Mouse (Mus musculus) leukemia stem cell, adult 10-12 weeks (primary cell): Measurements from ENCODE around the gene Adamts18. TPM values are rescaled to one million over a fixed set of nuclear protein-coding genes. Genes with fewer than 3 reads are reported as not detected.

ENCODE experiments used
- polyA plus RNA-seq: library from polyadenylated mRNA; stranded (reverse); fragments of >175 nt; gene quantifications from 2 replicates; pipeline ENCODE4 v1.2.3, GENCODE M21; 2012; ENCODE audit warnings: low replicate concordance

Gene Adamts18
- not detected in 2 replicates for polyA plus RNA-seq

GRCm38 (mm10) chr8:113848653-113849135 lies at the start of gene Adamts18:
Adamts18 (minus strand) TSS chr8:113848738.

Other genes starting within 250 kb of the Adamts18 start
- 3.8 and 12.3 TPM in 2 replicates for gene Mon1b, start 213.2 kb downstream of the Adamts18 start, polyA plus RNA-seq
- gene Syce1l, start 205.5 kb downstream of the Adamts18 start, polyA plus RNA-seq = not detected in 2 replicates